Mouse (Mus musculus) ZHBTc4 (cell line): ENCODE measurements at regions not wholly inside any gene's neighbourhood (a gene's known extent, or its start where the extent isn't known, plus 50 kb on each side); places are given as distances from the start of the nearest gene placed in this dataset.

Experiments
- DNase-seq: peaks from one replicate; pipeline ENCODE4 v3.0.0-alpha.2; 2011; ENCODE audit warnings: low read depth, low spot score

DNA sequence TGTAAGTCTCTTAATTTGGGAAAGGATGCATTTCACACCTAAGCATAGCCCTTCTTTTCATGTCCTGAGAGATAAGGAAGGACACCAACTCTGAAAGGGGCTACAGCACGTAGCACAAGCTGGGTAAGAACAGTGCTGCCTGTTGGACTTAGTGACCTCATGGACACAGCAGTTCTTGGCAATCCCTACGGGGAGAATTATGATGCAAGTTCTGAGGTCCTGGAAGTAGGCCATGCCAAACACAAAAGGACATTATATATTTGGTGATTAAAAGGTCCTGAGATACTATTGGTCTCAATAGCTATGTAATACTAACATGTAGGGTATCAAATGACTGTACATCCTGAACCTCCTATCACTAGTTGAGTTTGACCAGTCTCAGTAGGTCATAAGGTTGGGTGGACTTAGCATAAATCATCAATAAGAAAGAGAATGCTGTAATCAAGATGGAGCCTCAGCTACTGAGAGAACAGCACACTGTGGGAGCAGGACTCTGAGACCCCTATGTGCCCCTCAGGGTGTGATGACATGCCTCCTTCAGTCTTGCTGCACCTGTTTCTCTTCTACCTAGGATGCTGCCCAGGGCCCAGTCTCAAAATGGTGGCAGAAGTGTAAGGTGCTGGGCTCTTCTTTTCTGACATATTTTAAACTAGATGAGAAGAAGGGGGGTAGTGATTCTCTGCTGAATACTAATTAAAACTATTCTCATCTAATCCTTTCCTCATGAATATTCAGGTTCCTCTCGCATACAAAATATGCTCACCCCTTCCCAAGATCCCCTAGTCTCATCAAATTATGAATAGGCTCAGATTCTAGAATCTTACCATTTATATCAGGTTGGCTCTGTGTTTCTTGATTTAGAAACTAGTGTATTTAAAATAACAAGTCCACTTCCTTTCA, 277.5 kb upstream of the Camk1g start:
- DNase-seq, result no peak

DNA sequence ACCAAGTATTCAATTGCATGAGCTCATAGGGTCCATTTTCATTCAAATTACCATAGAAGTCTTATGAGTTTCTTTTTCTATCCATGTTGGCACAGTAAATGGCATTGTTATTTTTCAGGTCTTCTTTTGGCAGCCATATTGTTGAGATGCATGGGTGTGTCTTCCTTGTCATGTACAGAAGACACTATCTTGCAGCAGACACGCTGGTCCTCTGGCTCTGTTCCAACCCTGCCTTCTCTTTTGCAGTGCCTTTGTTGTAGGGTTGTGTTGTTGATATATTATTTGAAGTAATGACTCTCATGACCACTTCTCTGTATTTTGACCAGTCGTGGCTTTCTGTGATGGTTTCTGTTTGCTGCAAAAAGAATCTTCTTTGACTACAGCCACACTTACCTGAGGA, 274.4 kb upstream of the Camk1g start:
- no peak for DNase-seq

GRCm38 (mm10) chr1:193636451-193636850, 266.4 kb upstream of the Camk1g start:
- DNase-seq, result no peak

- no peak for DNase-seq
These were observed 262.0 kb upstream of the Camk1g start for GRCm38 (mm10) chr1:193632115-193632514.

DNA sequence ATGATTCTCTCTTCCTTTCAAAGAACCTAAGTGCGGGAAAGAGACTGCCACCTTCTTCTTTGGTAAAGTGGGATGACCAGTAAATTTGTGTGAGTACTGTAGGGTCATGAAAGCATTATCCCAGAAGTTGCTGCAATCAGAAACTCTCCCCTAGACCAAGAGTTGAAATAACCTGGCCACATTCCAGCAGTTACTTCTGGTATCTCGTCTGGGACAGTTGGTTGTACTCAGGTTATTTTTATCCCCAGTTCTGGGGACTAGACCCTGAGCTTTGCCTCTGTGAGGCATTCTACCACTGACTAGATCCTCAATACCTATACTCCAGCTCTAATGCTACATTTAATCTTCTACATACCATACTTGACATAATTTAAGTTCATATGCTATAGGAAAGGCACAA, 259.8 kb upstream of the Camk1g start:
- no peak for DNase-seq

DNA sequence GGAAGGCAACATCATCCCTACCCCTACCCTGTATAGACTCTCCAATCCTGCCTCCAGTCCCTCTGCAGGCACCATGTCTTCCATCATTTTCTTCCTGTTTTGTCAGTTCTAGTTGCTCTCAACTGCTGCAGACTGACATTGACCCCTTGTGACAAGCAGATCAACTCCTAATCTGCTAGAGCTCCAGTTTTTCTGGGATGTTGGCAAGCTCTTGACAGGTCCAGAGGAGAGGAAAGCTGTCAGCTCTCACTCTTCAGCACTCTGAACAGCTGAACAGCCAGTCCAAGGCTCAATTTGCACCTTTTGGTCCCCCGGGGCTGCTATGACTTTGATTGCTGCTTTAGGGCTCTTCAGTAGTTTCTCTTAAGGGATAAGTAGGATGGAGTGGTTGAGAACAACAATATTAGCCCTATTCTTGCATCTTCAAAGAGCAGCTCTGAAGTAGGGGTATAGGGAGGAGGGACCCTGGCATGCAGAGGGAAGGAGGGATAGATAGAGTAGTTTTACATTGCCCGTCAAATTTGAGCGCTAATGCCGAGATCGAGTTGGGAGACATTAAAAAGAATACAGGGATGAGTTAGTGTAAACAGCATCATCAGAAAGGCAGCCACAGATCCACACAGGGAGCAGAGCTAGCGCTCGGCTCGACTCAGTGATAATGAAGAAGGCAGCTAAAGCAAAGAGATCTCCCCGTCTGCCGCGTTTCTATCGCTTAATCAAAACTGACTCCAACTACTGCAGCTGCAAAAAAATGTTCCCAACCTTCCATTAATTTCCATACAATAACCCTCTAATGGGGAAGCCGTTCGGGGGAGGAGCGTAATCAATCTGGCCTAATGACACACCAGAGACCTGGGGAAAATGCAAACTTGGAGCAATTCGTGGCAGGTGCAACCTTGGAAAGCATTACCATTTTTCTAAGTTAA, 257.1 kb upstream of the Camk1g start:
- DNase-seq, result no peak

DNA sequence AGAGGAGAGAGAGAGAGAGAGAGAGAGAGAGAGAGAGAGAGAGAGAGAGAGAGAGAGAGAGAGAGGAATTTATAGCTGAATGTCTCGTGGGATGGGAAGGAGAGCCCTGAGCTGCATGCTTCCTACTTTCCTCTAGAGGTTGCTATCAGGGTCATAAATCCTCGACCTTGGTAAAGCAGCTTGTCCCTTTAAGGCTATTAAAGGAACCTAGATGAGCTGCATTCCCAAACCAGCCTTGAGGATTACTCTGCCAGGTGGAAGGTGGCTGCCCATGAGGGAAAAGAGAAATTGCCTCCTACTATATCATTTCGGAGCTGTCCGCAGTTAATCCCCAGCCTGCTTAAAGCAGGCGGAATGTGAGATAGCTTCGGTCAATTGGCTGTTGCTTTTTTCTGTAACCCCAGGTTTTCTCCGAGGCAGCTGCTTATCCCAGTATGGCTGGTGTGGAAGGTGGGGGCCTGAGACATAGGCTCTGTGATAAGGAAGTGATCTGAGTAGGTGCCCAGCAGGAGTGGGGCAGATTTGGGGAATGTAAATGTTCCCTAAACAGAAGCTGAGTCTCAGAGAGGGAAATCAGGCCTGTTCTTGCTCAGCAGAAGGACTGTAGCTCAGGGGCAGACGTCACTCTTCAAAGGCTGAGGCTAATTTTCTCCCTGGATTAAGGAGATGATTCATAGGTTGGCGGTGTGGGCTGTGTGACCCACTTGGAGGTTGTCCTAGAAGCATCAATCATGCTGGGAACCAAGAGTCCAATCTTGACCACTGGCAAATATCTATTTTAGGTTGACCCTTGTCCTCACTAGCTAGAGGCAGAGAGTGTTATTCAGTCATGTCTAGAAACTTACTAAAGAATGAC, 255.2 kb upstream of the Camk1g start:
- peak; percentile 5 for DNase-seq

- DNase-seq, result no peak
These were observed 253.5 kb upstream of the Camk1g start for GRCm38 (mm10) chr1:193623571-193623970.

- DNase-seq, result no peak
These were observed 248.2 kb upstream of the Camk1g start for GRCm38 (mm10) chr1:193618250-193618649.

GRCm38 (mm10) chr1:193610471-193610870, 240.4 kb upstream of the Camk1g start:
- DNase-seq, result no peak

DNA sequence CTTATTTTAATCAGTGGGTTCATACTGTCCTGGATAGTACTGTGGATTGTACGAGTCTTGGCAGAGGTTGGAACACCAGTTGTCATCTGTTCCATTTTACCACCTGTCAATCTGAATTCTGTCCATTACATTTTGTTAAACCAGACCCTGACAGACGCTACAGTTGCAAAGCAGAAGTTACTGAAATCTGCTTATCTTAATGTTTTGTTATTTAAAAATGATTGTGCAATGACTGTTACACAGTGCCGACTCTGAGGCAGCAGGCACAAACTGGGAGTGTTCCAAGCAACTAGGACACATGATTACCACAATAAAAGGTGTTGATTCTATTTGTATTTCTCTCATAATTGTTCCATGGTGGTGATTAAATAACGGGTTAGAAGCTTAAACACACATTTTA, 229.8 kb upstream of the Camk1g start:
- no peak for DNase-seq

GRCm38 (mm10) chr1:193599163-193599562, 229.1 kb upstream of the Camk1g start:
- DNase-seq, result peak; percentile 75

DNA sequence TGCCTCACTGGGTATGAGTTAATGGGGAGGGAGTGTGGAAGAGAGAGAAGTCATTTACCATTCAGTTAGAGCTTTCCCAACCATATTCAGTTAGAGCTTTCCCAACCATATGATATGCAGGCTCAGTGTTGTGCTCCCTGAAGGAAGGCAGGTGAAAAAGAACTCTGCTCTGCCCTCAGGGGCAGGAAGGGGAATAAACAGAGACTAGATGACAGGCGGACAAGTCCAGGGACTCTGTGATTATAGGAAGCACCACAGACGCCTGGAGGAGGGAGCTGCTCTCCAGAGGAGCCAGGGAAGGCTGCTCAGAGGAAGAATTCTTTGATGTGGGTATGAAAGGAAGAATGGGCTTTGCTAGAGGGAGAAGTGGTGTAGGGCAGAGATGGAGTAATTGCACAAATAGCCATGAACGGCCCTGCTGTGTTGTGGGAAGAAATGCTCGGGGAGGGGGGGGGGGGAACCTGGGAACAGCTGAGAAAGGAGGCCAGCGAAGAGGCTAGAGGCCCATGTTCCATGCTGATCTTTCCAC, 220.3 kb upstream of the Camk1g start:
- no peak for DNase-seq

DNA sequence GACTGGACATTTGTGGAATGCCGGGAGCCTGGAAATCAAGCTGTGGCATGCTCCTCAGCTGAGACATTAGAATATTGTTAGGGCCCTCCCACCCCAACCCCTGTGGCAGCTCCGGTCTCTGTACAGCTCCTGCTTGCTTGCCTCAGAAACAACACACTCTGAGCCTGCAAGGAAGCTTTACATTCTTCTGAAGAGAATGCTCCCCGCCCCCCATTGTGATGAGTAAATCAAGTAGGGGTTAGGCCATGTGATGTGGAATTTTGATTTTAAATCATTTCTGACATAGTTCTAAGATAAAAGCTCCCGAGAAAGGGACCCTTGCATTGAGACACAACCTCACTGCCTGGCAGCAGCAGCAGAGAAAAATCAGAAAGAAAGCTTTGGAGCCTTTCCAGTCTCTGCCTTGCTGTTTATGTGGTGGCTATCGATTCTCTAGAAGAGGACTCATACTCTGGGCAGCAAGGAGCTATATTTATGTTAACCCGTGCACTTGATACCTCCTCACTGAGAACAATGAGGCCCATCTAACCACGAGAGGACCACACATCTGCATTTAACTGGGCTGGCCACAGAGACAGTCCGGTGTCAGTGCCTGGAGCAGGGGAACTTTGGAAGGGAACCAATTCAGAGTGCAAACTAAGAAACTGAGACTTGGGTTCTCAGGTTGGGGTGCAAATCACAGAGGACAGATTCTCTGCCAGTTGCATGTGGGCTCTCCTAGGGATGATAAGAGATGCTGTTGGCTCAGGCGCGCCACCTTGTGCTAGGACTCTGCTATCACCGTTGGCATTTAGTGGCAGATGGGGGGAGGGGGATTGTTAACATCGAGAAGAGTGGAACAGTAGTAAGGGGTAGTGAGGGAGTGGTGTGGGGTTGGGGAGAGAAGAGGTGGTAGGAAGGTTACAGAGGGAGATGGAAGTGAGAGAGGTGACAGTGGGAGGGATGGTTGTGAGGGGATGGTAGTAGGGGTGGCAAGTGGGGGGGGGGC, 218.7 kb upstream of the Camk1g start:
- peak; percentile 92 for DNase-seq

GRCm38 (mm10) chr1:193587317-193587716, 217.2 kb upstream of the Camk1g start:
- DNase-seq, result no peak

DNA sequence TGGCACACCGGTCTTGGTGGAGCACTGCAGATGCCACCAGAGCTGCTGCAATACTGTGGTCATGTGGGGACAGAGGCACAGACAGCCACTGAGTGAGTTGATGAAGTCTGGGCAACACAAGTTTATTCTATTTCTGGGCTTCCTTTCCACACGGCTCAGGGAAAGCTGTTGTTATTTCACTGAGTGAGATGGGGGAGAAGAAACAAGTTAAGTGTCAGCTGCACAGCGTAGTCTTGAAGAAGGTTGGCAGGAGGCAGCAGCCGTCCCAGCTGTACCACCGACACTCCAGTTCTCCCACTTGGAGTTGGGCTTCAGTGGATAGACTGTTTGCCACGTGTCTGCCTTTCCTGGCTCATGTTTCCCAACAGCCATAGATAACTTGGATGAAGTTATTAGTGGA, 216.8 kb upstream of the Camk1g start:
- no peak for DNase-seq

GRCm38 (mm10) chr1:193583791-193584190, 213.7 kb upstream of the Camk1g start:
- DNase-seq, result no peak

GRCm38 (mm10) chr1:193580393-193580792, 210.3 kb upstream of the Camk1g start:
- DNase-seq, result no peak

DNA sequence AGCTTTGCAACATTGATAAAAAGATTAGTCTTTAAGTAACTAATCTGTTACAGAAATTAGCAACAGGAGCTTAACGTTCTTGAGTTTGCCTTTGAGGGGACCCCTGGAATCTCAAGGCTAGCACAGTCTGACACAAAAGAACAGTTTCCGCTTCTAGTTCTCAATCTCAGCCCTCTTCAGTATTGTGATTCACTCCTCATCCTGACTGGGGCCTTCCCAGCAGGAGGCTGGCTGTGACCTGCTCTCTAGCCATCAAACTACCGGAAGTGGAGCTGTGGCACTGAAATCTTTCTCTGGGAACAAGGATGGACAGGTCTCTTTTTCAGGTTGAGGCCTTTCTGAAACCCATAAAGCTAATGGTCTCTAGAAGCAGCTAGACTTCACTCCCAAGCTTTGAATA, 209.6 kb upstream of the Camk1g start:
- peak; percentile 56 for DNase-seq

DNA sequence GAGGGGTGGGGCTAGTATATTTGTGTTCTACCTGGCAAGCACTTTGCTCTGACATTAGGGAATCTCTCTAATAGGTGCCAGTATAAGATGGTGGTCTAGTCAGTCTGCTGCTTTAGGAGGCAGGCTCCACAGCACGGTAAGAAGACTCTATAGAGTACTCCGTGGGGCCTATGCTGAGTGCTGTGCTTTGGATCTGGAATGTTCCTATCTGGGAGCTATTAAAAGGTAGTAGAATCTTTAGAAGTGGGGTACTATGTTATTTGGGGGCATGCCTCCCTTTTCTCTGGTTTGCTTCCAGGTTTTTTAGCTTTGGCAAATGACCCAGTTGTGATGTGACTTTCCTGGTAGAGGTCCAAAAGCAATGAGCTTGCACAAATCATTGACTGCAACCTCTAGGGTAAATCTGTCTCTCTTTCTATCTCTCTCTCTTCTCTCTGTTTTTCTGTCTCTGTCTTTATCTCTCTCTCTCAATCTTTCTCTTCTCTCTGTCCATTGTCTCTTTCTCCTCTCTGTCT, 208.6 kb upstream of the Camk1g start:
- no peak for DNase-seq
